Mouse (Mus musculus): Measurements from ENCODE around the gene Smarce1.

The Smarce1 gene

GRCm38 (mm10) chr11:99243820-99244374 lies 13.1 kb upstream of the Smarce1 start, which contains the start of gene Krt222:
Krt222 (minus strand) TSS chr11:99244085.
- TF ChIP-seq GATA4 (IDR thresholded peaks at IDR 0.05; ENCODE audit: insufficient replicate concordance, low read length) = no peak

GRCm38 (mm10) chr11:99243200-99243819 lies 12.5 kb upstream of the Smarce1 start:
- TF ChIP-seq GATA4 (IDR thresholded peaks at IDR 0.05; ENCODE audit: insufficient replicate concordance, low read length) = no peak

GRCm38 (mm10) chr11:99242056-99242455 lies 11.2 kb upstream of the Smarce1 start:
- TF ChIP-seq GATA4 (IDR thresholded peaks at IDR 0.05; ENCODE audit: insufficient replicate concordance, low read length) = no peak

- TF ChIP-seq GATA4 (IDR thresholded peaks at IDR 0.05; ENCODE audit: insufficient replicate concordance, low read length) = no peak
Observed at GRCm38 (mm10) chr11:99238468-99238867, 7.7 kb upstream of the Smarce1 start.

GRCm38 (mm10) chr11:99231049-99231816 lies 416 bp upstream of the Smarce1 start:
- no peak for TF ChIP-seq GATA4 (IDR thresholded peaks at IDR 0.05; ENCODE audit: insufficient replicate concordance, low read length)

GRCm38 (mm10) chr11:99229641-99230260 lies 1.1 kb downstream of the Smarce1 start:
- TF ChIP-seq GATA4 (IDR thresholded peaks at IDR 0.05; ENCODE audit: insufficient replicate concordance, low read length) = no peak

- TF ChIP-seq GATA4 (IDR thresholded peaks at IDR 0.05; ENCODE audit: insufficient replicate concordance, low read length) = no peak
Observed at GRCm38 (mm10) chr11:99226298-99226697, 4.5 kb downstream of the Smarce1 start.

GRCm38 (mm10) chr11:99223310-99223709 lies 7.5 kb downstream of the Smarce1 start:
- TF ChIP-seq GATA4 (IDR thresholded peaks at IDR 0.05; ENCODE audit: insufficient replicate concordance, low read length) = peak; percentile 56; the same call in 1 of the 2 replicates

- TF ChIP-seq GATA4 (IDR thresholded peaks at IDR 0.05; ENCODE audit: insufficient replicate concordance, low read length) = no peak
Observed at GRCm38 (mm10) chr11:99221811-99222210, 9.0 kb downstream of the Smarce1 start.

GRCm38 (mm10) chr11:99217248-99217986 lies 13.4 kb downstream of the Smarce1 start:
- TF ChIP-seq GATA4 (IDR thresholded peaks at IDR 0.05; ENCODE audit: insufficient replicate concordance, low read length) = no peak

GRCm38 (mm10) chr11:99216181-99216580 lies 14.6 kb downstream of the Smarce1 start:
- no peak for TF ChIP-seq GATA4 (IDR thresholded peaks at IDR 0.05; ENCODE audit: insufficient replicate concordance, low read length)

GRCm38 (mm10) chr11:99212693-99213092 lies 18.1 kb downstream of the Smarce1 start:
- no peak for TF ChIP-seq GATA4 (IDR thresholded peaks at IDR 0.05; ENCODE audit: insufficient replicate concordance, low read length)

- TF ChIP-seq GATA4 (IDR thresholded peaks at IDR 0.05; ENCODE audit: insufficient replicate concordance, low read length) = no peak
Observed at GRCm38 (mm10) chr11:99211964-99212363, 18.9 kb downstream of the Smarce1 start.

GRCm38 (mm10) chr11:99208105-99208669 lies 22.6 kb downstream of the Smarce1 start:
- no peak for TF ChIP-seq GATA4 (IDR thresholded peaks at IDR 0.05; ENCODE audit: insufficient replicate concordance, low read length)

GRCm38 (mm10) chr11:99207449-99207848 lies 23.4 kb downstream of the Smarce1 start:
- TF ChIP-seq GATA4 (IDR thresholded peaks at IDR 0.05; ENCODE audit: insufficient replicate concordance, low read length) = no peak
